Mouse (Mus musculus) erythroblast, embryonic 14.5 days (primary cell): Measurements from ENCODE around the gene Dnah5.

ENCODE experiments used
- GATA1 ChIP-seq: IDR thresholded peaks from 2 replicates; pipeline ENCODE4 v1.6.1; 2012; ENCODE audit warnings: low read length, inconsistent platforms, mixed read lengths
- TAL1 ChIP-seq: IDR thresholded peaks from 3 replicates; pipeline ENCODE4 v1.6.1; 2012; ENCODE audit warnings: low read length, inconsistent platforms, mixed read lengths

- TF ChIP-seq TAL1 (no peak), GATA1 (no peak)
Measured at GRCm38 (mm10) chr15:28313451-28313850, 109.9 kb downstream of the Dnah5 start.
